Comparison of ENCODE assay signal across 28 mouse cellular contexts in the genomic region with DNA sequence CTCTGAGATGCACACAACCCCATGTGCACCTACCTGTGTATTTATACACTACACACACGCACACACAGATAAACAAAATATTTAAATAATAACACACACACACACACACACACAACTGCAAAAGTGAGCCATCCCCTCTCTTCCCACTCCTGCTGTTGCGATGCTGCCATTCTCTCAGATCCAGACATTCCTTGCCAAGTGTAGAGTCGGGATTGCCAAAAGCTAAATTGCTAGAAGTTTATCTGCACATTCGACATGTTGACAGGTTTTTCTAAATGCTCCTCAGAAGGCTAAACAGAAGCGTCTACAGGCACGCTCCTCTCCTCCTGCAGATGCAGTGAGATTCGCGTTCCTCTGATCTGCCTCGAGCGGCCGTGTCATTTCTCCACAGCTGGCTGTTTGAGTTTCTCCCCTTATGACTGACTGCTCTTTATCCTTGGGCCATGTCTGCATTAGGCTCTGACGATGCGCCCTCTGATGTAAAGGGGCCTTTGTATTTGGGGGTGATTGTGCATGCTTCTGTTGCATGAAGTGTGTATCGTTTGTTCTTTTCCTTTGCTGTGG. TPM values are rescaled to one million over a fixed set of nuclear protein-coding genes. Genes with fewer than 3 reads are reported as not detected.
DNase-seq lines count a peak whose midpoint lies in the region; ATAC-seq lines count a peak whose summit lies in the region.
"Had no signal": no experiment of that assay in that cellular context is flagged by ENCODE, and none has a peak within 500 bp of the region (broad histone marks: within the 10 kb centered on the region; RNA-seq: fewer than 3 reads in every experiment).

No protein-coding gene starts in this region.

- no peak overlapping the region for H3K9ac ChIP-seq in forebrain, embryonic 14.5 days (ENCODE audit: low read length)
- H3K9ac ChIP-seq in forebrain, embryonic 12.5 days: no peak overlapping the region
- 0 out of 2 replicates have a peak overlapping the region, but pooled peaks have one; percentile 8 for H3K9ac ChIP-seq in intestine, embryonic 15.5 days
- H3K9ac ChIP-seq in intestine, embryonic 16.5 days (ENCODE audit: low read depth, low read length): no peak overlapping the region
- H3K9ac ChIP-seq: liver, embryonic 14.5 days; neural tube, embryonic 12.5 days had no signal

- 59% methylated on average over 14 of the region's 14 CpGs for WGBS in forebrain, embryonic 14.5 days
- 71% methylated on average over 14 of the region's 14 CpGs for WGBS in forebrain, embryonic 12.5 days
- WGBS in intestine, embryonic 15.5 days: 49% methylated on average over 14 of the region's 14 CpGs
- 57% methylated on average over 14 of the region's 14 CpGs for WGBS in intestine, embryonic 16.5 days

- H3K4me1 ChIP-seq in forebrain, embryonic 14.5 days (ENCODE audit: control insufficient read depth, insufficient read depth, low read length): no peaks in the 10 kb centered on the region
- no peaks in the 10 kb centered on the region for H3K4me1 ChIP-seq in forebrain, embryonic 12.5 days
- H3K4me1 ChIP-seq in intestine, embryonic 15.5 days (replicated peaks): no peaks in the 10 kb centered on the region
- H3K4me1 ChIP-seq in intestine, embryonic 16.5 days (ENCODE audit: control insufficient read depth, insufficient read depth, low read length): no peaks in the 10 kb centered on the region; the same call in 1 of the 2 replicates
- H3K4me1 ChIP-seq: forebrain, embryonic 10.5 days; neural tube, embryonic 12.5 days had no signal

- H3K27ac ChIP-seq in forebrain, embryonic 14.5 days (ENCODE audit: low read depth, low read length): no peak overlapping the region
- no peak overlapping the region for H3K27ac ChIP-seq in forebrain, embryonic 12.5 days
- no peak overlapping the region for H3K27ac ChIP-seq in intestine, embryonic 15.5 days
- no peak overlapping the region for H3K27ac ChIP-seq in intestine, embryonic 16.5 days (ENCODE audit: low read length)
- H3K27ac ChIP-seq: forebrain, embryonic 10.5 days; gastrocnemius, adult 2 months; hindbrain, embryonic 10.5 days; hindbrain, postnatal 0 days; liver, embryonic 14.5 days; neural tube, embryonic 12.5 days had no signal

- no peak overlapping the region for H3K4me2 ChIP-seq in forebrain, embryonic 14.5 days (ENCODE audit: low read length)
- no peak overlapping the region for H3K4me2 ChIP-seq in forebrain, embryonic 12.5 days
- H3K4me2 ChIP-seq in intestine, embryonic 15.5 days (replicated peaks): no peak overlapping the region
- H3K4me2 ChIP-seq in intestine, embryonic 16.5 days (ENCODE audit: low read depth, low read length): no peak overlapping the region
- H3K4me2 ChIP-seq: midbrain, embryonic 11.5 days; neural tube, embryonic 12.5 days had no signal

- no peaks in the 10 kb centered on the region for H3K36me3 ChIP-seq in forebrain, embryonic 14.5 days (ENCODE audit: control insufficient read depth, insufficient read depth, low read length)
- H3K36me3 ChIP-seq in forebrain, embryonic 12.5 days (replicated peaks): no peaks in the 10 kb centered on the region
- H3K36me3 ChIP-seq in intestine, embryonic 15.5 days: no peaks in the 10 kb centered on the region
- H3K36me3 ChIP-seq in intestine, embryonic 16.5 days (ENCODE audit: control insufficient read depth, insufficient read depth, low read length): no peaks in the 10 kb centered on the region
- H3K36me3 ChIP-seq: forebrain, embryonic 10.5 days; G1E; hindbrain, embryonic 10.5 days; neural tube, embryonic 12.5 days had no signal

- DNase-seq in forebrain, embryonic 14.5 days (ENCODE audit: low spot score): peak; percentile 78
- DNase-seq in thymus, postnatal 14 days: peak; percentile 36
- no peak for DNase-seq in thymus, postnatal 10 days (ENCODE audit: low spot score in 2 of 2)
- DNase-seq in thymus, postnatal 36 days: peak; percentile 25 to 44
- DNase-seq in layer of hippocampus, postnatal 25 days (ENCODE audit: extremely low spot score in 1 of 2, low spot score in 1 of 2): no peak
- DNase-seq: adrenal gland, postnatal 14 days; cerebellum, adult 2 months; cerebellum, postnatal 14 days; gastrocnemius, adult 2 months; gastrocnemius, postnatal 36 days; heart, postnatal 14 days; kidney, adult 9 months; kidney, postnatal 10 days; liver; lung, adult 2 months; lung, postnatal 14 days had no signal

- no peak overlapping the region for H3K4me3 ChIP-seq in forebrain, embryonic 14.5 days (ENCODE audit: low read depth, low read length)
- no peak overlapping the region for H3K4me3 ChIP-seq in forebrain, embryonic 12.5 days (replicated peaks)
- no peak overlapping the region for H3K4me3 ChIP-seq in intestine, embryonic 15.5 days (replicated peaks)
- H3K4me3 ChIP-seq in intestine, embryonic 16.5 days (ENCODE audit: low read length): no peak overlapping the region
- H3K4me3 ChIP-seq: forebrain, embryonic 10.5 days; gastrocnemius, adult 2 months; hindbrain, embryonic 10.5 days; myocyte; neural tube, embryonic 12.5 days had no signal

- ATAC-seq in forebrain, embryonic 14.5 days: no peak; the same call in 1 of the 2 replicates
- ATAC-seq in forebrain, embryonic 12.5 days (ENCODE audit: low FRiP score): no peak
- no peak for ATAC-seq in intestine, embryonic 15.5 days
- ATAC-seq in intestine, embryonic 16.5 days: no peak
- ATAC-seq: hindbrain, postnatal 0 days; intestine, postnatal 0 days had no signal

- H3K9me3 ChIP-seq in forebrain, embryonic 14.5 days (replicated peaks; ENCODE audit: control insufficient read depth, low read length): no peaks in the 10 kb centered on the region
- H3K9me3 ChIP-seq in forebrain, embryonic 12.5 days: no peaks in the 10 kb centered on the region
- H3K9me3 ChIP-seq in intestine, embryonic 15.5 days: no peaks in the 10 kb centered on the region
- H3K9me3 ChIP-seq in intestine, embryonic 16.5 days (ENCODE audit: control insufficient read depth, low read length): no peaks in the 10 kb centered on the region
- H3K9me3 ChIP-seq: forebrain, embryonic 10.5 days; G1E; hindbrain, embryonic 10.5 days; neural tube, embryonic 12.5 days had no signal

- H3K27me3 ChIP-seq in forebrain, embryonic 14.5 days (replicated peaks; ENCODE audit: control insufficient read depth, insufficient read depth, low read length): no peaks in the 10 kb centered on the region
- H3K27me3 ChIP-seq in forebrain, embryonic 12.5 days: no peaks in the 10 kb centered on the region
- H3K27me3 ChIP-seq in intestine, embryonic 15.5 days (replicated peaks): no peaks in the 10 kb centered on the region
- no peaks in the 10 kb centered on the region for H3K27me3 ChIP-seq in intestine, embryonic 16.5 days (replicated peaks; ENCODE audit: control insufficient read depth, insufficient read depth, low read length)
- H3K27me3 ChIP-seq: neural tube, embryonic 12.5 days had no signal

RNA-seq across cellular contexts. Expression of a gene that starts 42.6 kb away (rescaled TPM):
- 11.3 and 12.6 TPM in 2 replicates for polyA plus RNA-seq in forebrain, embryonic 14.5 days (2014; fragmentation: Nextera tagmentation; extraction: Ambion mirVana)
- polyA plus RNA-seq in forebrain, embryonic 12.5 days (2016; fragmentation: Nextera tagmentation; extraction: Ambion mirVana): 39.6 and 43.7 TPM in 2 replicates
- 16.8 and 17.4 TPM in 2 replicates for polyA plus RNA-seq in intestine, embryonic 15.5 days (2015; fragmentation: Nextera tagmentation; extraction: Ambion mirVana)
- polyA plus RNA-seq in intestine, embryonic 16.5 days (2015; fragmentation: Nextera tagmentation; extraction: Ambion mirVana): 11.7 and 12.8 TPM in 2 replicates
- total RNA-seq in layer of hippocampus, postnatal 25 days (2021): 1 to 10 TPM; 3.8 to 5.0 TPM

Comparison
In these comparisons a context has a peak if more than half of its experiments do, and no peak if none do; other contexts are left out.
1. DNase-seq: peak in forebrain, embryonic 14.5 days (single experiment), thymus, postnatal 14 days (single experiment) and thymus, postnatal 36 days (2 of 2); none in thymus, postnatal 10 days (0 of 2) and layer of hippocampus, postnatal 25 days (0 of 2).